Mouse (Mus musculus) layer of hippocampus, postnatal 36 days (tissue): Measurements from ENCODE around the gene Csrp3. TPM values are rescaled to one million over a fixed set of nuclear protein-coding genes. Genes with fewer than 3 reads are reported as not detected.

Source experiments
- DNase-seq, 2 experiments: peaks; one replicate each; pipeline ENCODE4 v3.0.0; 2022
- total RNA-seq, 2 experiments: library from RNA; stranded (reverse); gene quantifications; 2 replicates each; pipeline ENCODE4 v1.2.3; 2021

Csrp3 gene
- total RNA-seq, 2 experiments from 2014 or later = not detected

- no peak for DNase-seq
Measured at GRCm38 (mm10) chr7:48829177-48829910, 18.5 kb downstream of the Csrp3 start.

- DNase-seq = no peak
Measured at GRCm38 (mm10) chr7:48825170-48825569, 22.7 kb downstream of the Csrp3 start.

DNA sequence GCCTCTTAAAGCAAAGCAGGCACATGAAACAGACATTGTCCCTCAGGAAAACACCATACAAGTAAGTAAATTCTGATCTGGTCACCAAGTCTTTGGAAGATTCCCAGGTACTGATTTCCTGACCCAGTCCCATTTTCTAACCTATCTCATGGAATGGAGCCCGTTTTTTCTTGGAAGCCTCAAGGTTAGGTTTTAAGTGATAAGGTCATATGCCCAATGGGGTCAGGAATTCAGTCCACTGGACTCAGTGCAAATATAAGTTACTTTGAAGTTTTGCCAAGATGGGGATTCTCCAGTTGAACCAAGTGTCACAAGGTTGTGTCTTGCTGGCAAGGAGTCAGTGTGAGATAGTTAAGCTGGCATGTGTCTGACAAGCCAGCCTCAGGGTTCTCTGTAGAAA, 23.2 kb downstream of the Csrp3 start:
- DNase-seq = no peak

DNA sequence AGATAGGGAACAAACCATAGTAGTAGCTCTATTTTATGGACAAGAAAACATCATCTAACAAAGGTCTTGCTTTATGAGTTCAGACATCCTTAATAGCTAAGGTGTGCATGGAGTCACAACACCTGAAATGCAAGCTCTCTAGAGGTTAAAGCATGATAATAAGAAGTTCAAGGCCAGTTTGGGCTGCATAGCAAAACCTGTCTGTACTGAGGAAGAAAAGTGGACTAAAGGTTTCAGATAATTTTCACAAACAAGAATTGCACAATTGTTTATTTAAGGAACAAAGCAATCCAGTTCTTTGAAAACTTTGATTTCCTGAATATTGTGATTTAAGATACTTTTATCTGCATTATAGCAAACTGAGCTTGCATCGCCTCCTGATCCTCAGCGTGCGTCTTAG, 24.2 kb downstream of the Csrp3 start:
- DNase-seq = no peak

DNA sequence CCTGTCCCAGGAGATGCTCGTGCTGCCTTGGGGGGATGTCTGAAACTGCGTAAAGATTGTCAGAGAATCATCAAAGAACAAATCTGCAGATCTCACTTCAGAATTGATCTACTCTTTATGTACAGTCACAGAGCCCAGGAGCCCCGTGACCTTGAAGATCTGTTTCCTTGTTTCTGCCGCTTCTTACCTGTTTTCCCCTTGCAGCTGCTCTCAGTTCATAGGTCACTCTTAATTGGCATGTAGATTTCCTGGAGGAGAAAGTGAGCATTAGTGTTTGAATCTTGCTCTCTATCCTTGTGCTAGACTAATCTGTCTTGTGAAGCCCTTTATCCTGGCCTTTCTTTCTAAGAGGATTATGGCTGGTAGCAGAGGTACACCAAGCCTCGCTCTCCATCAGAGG, 26.2 kb downstream of the Csrp3 start:
- no peak for DNase-seq

- no peak for DNase-seq
Measured at GRCm38 (mm10) chr7:48813594-48813993, 34.2 kb downstream of the Csrp3 start.

GRCm38 (mm10) chr7:48812358-48812757, 35.5 kb downstream of the Csrp3 start:
- no peak for DNase-seq

DNA sequence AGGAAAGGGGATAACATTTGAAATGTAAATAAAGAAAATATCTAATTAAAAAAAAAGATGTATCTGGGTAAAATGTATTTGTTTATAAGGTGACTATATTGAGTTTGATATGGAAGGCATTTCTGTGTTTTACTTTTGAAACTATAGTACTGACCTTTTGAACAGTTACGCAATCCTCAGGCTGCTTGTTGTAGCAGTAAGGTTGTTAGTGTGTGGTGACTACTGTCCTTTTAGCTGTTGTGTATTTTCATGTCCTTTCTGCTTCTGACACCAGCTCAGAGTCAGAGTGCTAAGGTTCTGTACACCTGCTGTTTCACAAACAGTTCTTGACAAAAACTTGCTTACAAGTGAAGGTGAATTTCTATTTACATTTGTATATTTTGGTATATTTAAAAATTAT, 37.2 kb downstream of the Csrp3 start:
- no peak for DNase-seq

DNA sequence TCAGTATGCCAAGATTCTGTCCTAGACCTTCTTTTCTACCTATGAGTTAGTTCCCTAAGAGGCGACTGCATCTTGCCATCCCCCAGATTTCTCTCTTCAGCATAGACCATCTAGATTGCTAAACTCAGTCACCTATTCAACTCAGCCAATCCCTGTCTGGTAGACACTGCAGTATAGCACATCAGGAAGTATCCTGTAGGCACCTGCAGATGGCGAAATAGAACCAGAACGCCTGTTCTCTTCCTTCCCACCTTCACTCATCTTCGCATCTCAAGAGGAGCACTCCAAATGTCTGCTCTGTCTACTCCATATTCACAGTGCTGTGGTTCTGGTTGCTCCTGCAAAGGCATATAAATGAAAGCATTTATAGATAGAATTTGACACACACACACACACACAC, 41.2 kb downstream of the Csrp3 start:
- no peak for DNase-seq

DNA sequence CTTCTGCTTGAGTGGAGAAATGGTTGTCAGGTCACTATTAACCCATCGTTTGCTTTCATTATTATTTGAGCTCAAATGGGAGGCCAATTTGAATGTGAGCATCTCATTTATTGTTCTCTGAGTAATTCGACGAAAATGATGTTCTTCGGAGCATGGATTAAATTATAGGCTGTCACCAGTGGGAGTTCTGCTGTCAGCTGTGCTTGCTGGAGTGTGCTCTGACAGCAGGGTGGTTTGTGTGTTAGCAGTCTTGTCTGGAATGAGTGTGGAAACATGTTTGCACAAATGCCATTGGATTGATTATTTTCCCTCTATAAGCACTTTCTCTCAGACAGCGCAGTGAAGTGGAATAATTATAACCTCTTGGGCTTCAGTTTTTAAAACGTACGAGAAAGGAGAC, 44.5 kb downstream of the Csrp3 start:
- DNase-seq = no peak

DNA sequence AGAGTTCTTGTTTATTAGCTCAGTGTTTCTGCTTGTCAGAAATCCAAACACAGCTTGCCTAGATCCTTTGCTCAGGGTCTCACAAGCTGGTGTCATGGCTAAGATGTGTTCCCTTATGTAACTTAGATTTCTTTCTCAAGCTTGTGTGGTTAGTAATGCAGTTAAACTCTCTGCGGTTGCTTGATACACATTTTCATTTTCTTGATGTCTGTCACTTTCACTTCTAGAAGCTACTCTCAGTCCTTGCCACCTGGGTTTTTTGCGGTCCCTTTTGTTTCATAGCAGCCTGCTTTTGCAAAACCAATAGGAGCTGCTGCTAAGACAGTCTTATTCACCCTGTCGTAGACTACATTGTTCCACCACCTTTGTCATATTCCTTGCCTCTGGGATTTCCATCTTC, 52.7 kb downstream of the Csrp3 start:
- DNase-seq = no peak

GRCm38 (mm10) chr7:48791412-48791811, 56.4 kb downstream of the Csrp3 start:
- no peak for DNase-seq

DNA sequence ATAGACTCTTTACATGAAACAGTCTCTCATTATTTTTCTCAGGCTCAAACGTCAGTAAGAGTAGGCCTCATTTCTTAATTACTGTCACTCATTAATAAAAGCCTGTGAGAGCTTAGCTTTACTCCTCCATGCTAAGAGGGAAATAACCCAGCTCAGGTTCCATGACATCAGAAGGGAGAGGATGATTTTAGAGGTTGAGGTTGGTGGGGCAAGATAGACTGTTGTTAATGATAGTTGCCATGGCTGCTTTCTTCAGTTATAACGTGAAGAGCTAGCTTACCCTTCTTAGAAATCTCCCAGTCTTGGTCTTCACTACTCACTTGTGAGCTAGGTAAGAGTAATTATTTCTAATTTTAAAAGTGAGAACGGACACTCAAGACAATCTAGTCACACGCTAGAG, 57.7 kb downstream of the Csrp3 start:
- no peak for DNase-seq

DNA sequence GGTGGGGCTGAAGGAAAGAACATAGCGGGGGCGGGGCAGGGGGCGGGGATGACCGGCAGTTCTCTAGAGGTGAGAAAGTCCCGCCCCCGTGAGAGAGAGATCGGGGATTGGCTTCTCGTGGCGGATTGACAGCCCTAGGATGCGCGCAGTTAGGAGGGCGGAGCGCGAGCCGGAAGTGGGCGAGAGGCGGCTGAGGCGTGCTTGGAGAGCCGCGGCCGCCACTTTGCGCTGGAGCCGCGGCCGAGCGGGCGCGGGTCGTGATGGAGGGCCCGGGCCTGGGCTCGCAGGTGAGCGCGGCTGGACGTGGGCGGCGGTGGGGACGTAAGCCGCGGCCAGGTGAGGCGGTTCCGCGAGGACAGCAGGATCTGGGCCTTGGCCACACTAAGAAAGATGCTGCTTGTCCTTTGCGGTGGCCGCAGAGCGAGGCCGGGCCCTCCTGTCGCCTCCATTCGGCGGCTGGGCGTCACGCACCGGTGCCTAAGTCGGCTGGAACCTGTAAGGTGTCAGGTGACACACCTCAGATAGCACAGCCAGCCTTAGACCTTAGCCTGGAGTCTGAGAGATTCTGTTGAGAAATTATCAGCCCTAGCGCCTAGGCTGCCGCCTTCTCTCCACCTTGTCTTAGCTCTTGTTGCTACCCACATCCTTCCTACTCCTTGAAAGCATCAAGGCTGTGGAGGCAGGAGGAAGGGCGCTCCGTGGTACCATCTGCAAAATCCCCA, 58.8 kb downstream of the Csrp3 start, which contains the start of gene Zdhhc13:
Zdhhc13 (plus strand) TSS at position 153 of the 722 bp plus-strand sequence.
- peak; percentile 91 to 92 for DNase-seq

DNA sequence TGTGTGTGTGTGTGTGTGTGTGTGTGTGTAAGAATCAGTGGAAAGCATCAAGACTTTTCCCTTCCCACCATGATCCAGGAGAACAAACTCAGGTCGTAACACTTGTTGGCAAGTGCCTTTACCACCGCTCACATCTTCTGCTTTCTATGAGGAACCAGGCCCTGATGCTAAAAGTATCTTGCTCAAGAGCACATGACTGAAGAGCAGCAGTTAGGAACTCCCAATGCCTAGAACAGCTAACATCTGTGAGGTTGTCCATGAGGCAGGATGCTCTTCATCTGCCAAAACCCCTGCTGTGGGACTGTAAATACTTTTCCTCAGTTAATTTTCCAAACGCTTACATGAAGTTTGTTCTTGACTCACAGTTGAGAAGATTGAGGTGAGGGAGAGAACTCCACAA, 59.5 kb downstream of the Csrp3 start:
- DNase-seq = no peak

GRCm38 (mm10) chr7:48784773-48785523, 62.9 kb downstream of the Csrp3 start:
- no peak for DNase-seq

DNA sequence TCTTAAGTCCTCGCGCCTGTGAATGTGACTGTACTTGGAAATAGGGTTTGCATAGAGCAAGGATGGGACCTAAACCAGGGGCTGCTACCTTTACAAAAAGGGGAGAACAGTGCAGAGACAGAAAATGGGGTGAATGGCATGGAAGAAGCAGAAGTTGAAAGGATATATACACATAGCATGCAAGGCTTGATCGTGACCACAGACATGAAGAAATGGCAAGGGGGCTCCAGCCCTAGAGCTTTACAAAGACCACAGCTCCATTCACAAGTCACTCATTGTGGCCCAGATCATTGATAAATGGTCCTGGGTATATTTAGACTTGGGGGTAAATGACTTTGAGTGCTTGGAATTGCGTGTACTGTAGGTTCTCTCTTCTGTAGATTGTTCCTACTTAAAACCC, 65.4 kb downstream of the Csrp3 start:
- DNase-seq = no peak

Other genes starting within 250 kb of the Csrp3 start
- gene Mrgprb3, start 204.2 kb downstream of the Csrp3 start, total RNA-seq = not detected
- 10 to 100 TPM; 21.4 to 23.4 TPM for gene Zdhhc13, start 59.0 kb downstream of the Csrp3 start, total RNA-seq
- gene E2f8, start 33.6 kb upstream of the Csrp3 start, total RNA-seq = under 1 TPM; 0.17 to 0.30 TPM
- 100 to 1,000 TPM in 1 of 2 experiments, 10 to 100 TPM in 1; 77.4 to 100 TPM for gene Nav2, start 60.7 kb upstream of the Csrp3 start, total RNA-seq